Mouse (Mus musculus) cerebellum, adult 2 months (tissue): Measurements from ENCODE around the gene Fyn.

Experiments
- CTCF ChIP-seq: fragments of 200-500 bp; IDR thresholded peaks from 2 replicates; pipeline ENCODE4 v1.5.1; 2011; ENCODE audit warnings: low read depth, mild to moderate bottlenecking, control low read depth, low read length, moderate library complexity, borderline replicate concordance; ENCODE audit not compliant: insufficient read depth
- POLR2A ChIP-seq: fragments of 200-500 bp; IDR thresholded peaks from 2 replicates; pipeline ENCODE4 v1.6.1; 2011; ENCODE audit warnings: low read length, control low read depth, borderline replicate concordance; ENCODE audit not compliant: insufficient read depth

DNA sequence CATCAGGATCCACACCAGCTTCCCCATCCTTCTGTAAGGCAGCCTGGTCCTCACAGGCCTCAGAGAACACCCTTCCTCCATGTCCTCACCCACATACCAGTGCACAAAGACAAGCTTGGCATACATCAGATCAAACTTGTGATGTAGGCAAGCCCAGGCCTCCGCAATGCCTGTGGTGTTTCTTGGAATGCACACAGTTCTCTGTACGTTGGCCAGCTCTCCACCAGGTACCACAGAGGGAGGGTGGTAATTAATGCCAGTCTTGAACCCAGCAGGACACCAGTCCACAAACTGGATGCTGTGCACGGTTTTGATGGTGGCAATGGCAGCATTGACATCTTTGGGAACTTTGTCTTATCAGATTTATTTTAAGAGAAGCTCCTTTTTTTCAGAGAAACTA, 56.0 kb downstream of the Fyn start:
- no peak for TF ChIP-seq POLR2A
- no peak for TF ChIP-seq CTCF
